Comparison of ENCODE assay signal across 17 mouse cellular contexts in the genomic region with DNA sequence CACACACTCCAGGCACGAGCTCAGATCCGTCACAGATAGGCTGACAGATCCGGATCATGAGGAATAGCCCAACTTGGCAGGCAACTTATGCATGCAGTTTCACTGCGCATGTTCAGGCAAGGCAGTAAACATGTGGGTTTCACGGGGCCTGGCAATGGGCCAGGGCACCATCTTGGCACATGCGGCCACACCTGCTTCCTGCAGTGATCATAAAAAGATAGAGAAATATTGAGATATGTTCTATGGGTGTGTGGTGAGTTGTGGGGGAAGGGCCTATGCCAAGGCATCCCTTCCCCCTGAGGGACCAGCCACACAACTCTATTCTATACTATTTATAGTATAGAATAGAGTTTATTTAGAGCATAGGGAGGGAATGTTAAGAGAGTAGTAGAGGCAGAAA.
"Had no signal": no experiment of that assay in that cellular context is flagged by ENCODE, and none has a peak within 500 bp of the region (broad histone marks: within the 10 kb centered on the region; RNA-seq: fewer than 3 reads in every experiment).

No protein-coding gene starts in this region.

- DNase-seq: kidney, postnatal 14 days; kidney, postnatal 4 days; liver, embryonic 13.5 days; lung, adult 2 months; lung, postnatal 14 days; lung, postnatal 4 days; midbrain, embryonic 14.5 days; right cerebral cortex, adult 18-20 months; right cerebral cortex, postnatal 14 days; right cerebral cortex, postnatal 4 days; thymus, adult 2 months; thymus, postnatal 14 days; thymus, postnatal 4 days had no signal

- H3K4me1 ChIP-seq: liver, embryonic 13.5 days; neural tube, embryonic 12.5 days; neural tube, embryonic 15.5 days had no signal

- H3K9ac ChIP-seq: liver, embryonic 13.5 days; neural tube, embryonic 12.5 days; neural tube, embryonic 15.5 days had no signal

- H3K4me3 ChIP-seq: liver, embryonic 13.5 days; neural tube, embryonic 12.5 days; neural tube, embryonic 15.5 days had no signal

- H3K4me2 ChIP-seq: liver, embryonic 13.5 days; midbrain, embryonic 11.5 days; neural tube, embryonic 12.5 days; neural tube, embryonic 15.5 days had no signal

- H3K27me3 ChIP-seq: liver, embryonic 13.5 days; neural tube, embryonic 12.5 days; neural tube, embryonic 15.5 days had no signal

- H3K27ac ChIP-seq: liver, embryonic 13.5 days; neural tube, embryonic 12.5 days; neural tube, embryonic 15.5 days; stomach, postnatal 0 days had no signal

- H3K9me3 ChIP-seq: liver, embryonic 13.5 days; neural tube, embryonic 12.5 days; neural tube, embryonic 15.5 days had no signal

- H3K36me3 ChIP-seq: liver, embryonic 13.5 days; neural tube, embryonic 12.5 days; neural tube, embryonic 15.5 days had no signal
